Mouse (Mus musculus): Measurements from ENCODE around the gene Phf13.

GRCm38 (mm10) chr4:152022506-152022905 lies 26.4 kb upstream of the Phf13 start:
- TF ChIP-seq CTCF (IDR thresholded peaks at IDR 0.05; ENCODE audit: insufficient read depth, low read depth, low read length) (no peak), POLR2A (IDR thresholded peaks at IDR 0.05; ENCODE audit: insufficient read depth, low read depth, low read length) (no peak)
